Mouse (Mus musculus) cerebellum, adult 2 months (tissue): ENCODE data around the gene Pcp4l1. TPM values are rescaled to one million over a fixed set of nuclear protein-coding genes. Genes with fewer than 3 reads are reported as not detected.

ENCODE experiments used
- DNase-seq, 2 experiments: peaks; one replicate each; pipeline ENCODE4 v3.0.0; 2021
- H3K27ac ChIP-seq: fragments of 200-500 bp; 2 replicates; pipeline ENCODE4 v1.5.1; 2012; ENCODE audit warnings: low read length, control low read depth, inconsistent platforms; ENCODE audit not compliant: insufficient read depth
- H3K27me3 ChIP-seq: fragments of 200-500 bp; 2 replicates; pipeline ENCODE4 v1.6.1; 2012; ENCODE audit warnings: inconsistent platforms, mild to moderate bottlenecking, low read length, moderate library complexity; ENCODE audit not compliant: control insufficient read depth, insufficient read depth
- H3K4me1 ChIP-seq: fragments of 200-500 bp; 2 replicates; pipeline ENCODE4 v1.6.1; 2011; ENCODE audit warnings: low read length; ENCODE audit not compliant: control insufficient read depth, insufficient read depth
- H3K4me3 ChIP-seq: fragments of 200-500 bp; replicated peaks from 2 replicates; pipeline ENCODE3; 2011; ENCODE audit warnings: mild to moderate bottlenecking, low read depth, low read length, control low read depth; ENCODE audit not compliant: insufficient read depth
- CTCF ChIP-seq: fragments of 200-500 bp; IDR thresholded peaks from 2 replicates; pipeline ENCODE4 v1.5.1; 2011; ENCODE audit warnings: low read depth, mild to moderate bottlenecking, control low read depth, low read length, moderate library complexity, borderline replicate concordance; ENCODE audit not compliant: insufficient read depth
- POLR2A ChIP-seq: fragments of 200-500 bp; IDR thresholded peaks from 2 replicates; pipeline ENCODE4 v1.6.1; 2011; ENCODE audit warnings: low read length, control low read depth, borderline replicate concordance; ENCODE audit not compliant: insufficient read depth
- WGBS: fragments of 180-500 bp; shearing (Covaris S2); methylation state at CpG from one replicate; pipeline ENCODE4 v1.1.7; 2018; 5-methylcytosine and 5-hydroxymethylcytosine counted together
- polyA plus RNA-seq: library from polyadenylated mRNA; depleted of rRNA; stranded (reverse); fragments of >200 nt; gene quantifications from 2 replicates; pipeline ENCODE4 v1.2.3, GENCODE M21; 2012

The Pcp4l1 gene
- polyA plus RNA-seq, 1 experiment, result 252 TPM

DNA sequence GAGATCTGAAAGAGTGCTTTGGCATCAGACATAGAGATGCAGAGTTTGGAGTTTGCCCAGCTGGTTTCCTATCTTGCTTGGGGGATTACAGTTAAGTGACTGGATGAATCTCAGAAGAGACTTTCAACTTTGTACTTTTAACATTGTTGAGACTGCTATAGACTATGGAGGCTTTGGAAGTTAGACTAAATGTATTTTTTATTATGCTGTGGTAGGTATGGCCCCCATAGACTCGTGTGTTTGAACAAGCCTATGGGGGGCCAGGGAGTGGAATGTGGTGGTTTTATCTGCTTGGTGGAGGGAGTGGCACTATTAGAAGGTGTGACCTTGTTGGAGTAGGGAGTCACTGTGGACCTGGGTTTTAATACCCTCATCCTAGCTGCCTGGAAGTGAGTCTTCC lies 3.5 kb upstream of the Pcp4l1 start:
- no peak for DNase-seq
- Histone ChIP-seq H3K4me3 (no peak overlapping the region), H3K4me1 (no peaks in the 10 kb centered on the region), H3K27me3 (no peaks in the 10 kb centered on the region; the same call in 1 of the 2 replicates), H3K27ac (no peak overlapping the region)
- TF ChIP-seq CTCF (no peak), POLR2A (no peak)
- 48% methylated on average over 1 of the region's 1 CpGs for WGBS

DNA sequence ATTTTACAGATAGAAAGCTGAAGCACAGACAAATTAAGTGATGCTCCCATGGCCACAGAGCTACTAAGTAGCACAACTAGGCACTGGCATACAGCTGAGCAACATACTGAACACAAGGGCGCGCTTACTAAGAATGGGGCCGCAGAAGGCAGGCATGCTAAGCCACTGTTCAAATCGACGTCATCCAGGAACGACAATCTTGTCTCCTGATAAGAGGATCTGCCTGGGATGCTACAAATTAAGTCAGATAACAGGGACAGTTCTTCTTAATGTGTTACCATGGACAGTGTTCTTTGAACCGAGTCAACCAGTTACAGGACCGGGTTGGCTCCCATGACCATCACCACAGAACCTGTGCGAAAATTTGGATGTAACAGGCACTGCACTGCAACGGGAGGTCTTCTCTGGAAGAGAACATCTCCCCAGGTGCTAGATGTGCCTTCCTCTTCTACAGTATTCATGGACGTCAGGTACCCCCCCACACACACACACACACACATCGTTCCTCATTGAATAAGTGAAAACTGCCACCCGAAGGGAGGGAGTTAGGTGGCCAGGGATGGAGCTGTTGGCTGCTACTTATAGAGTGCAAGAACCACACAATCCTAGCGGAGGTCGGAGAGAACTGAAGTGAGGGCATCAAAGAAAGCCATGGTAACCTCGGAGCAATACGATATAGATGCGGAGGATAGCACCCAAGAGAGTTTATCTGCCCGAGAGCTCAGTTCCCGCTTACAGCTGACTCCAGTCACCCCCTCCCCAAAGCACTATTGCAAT lies 834 bp downstream of the Pcp4l1 start:
- DNase-seq, result no peak
- Histone ChIP-seq H3K27ac (no peak overlapping the region), H3K27me3 (no peaks in the 10 kb centered on the region; the same call in 1 of the 2 replicates), H3K4me1 (no peaks in the 10 kb centered on the region; the same call in 1 of the 2 replicates), H3K4me3 (peak overlapping the region; percentile 48)
- WGBS, result 21% methylated on average over 20 of the region's 20 CpGs
- TF ChIP-seq CTCF, result no peak
- TF ChIP-seq POLR2A, result no peak

GRCm38 (mm10) chr1:171193911-171194830 lies 1.9 kb downstream of the Pcp4l1 start:
- TF ChIP-seq CTCF (no peak), POLR2A (no peak)
- no peaks in the 10 kb centered on the region; the same call in 1 of the 2 replicates for H3K4me1 ChIP-seq
- no peak overlapping the region for H3K27ac ChIP-seq
- DNase-seq, result no peak
- no peaks in the 10 kb centered on the region; the same call in 1 of the 2 replicates for H3K27me3 ChIP-seq
- H3K4me3 ChIP-seq, result no peak overlapping the region
- WGBS, result 44% methylated on average over 11 of the region's 11 CpGs

- Histone ChIP-seq H3K4me3 (no peak overlapping the region), H3K4me1 (no peaks in the 10 kb centered on the region; the same call in 1 of the 2 replicates), H3K27ac (no peak overlapping the region), H3K27me3 (no peaks in the 10 kb centered on the region; the same call in 1 of the 2 replicates)
- 5% methylated on average over 18 of the region's 18 CpGs for WGBS
- no peak for DNase-seq
- no peak for TF ChIP-seq CTCF
- no peak for TF ChIP-seq POLR2A
Observed at GRCm38 (mm10) chr1:171193093-171193840, 2.8 kb downstream of the Pcp4l1 start.

- H3K27me3 ChIP-seq, result no peaks in the 10 kb centered on the region; the same call in 1 of the 2 replicates
- no peak overlapping the region for H3K27ac ChIP-seq
- DNase-seq, result no peak
- H3K4me1 ChIP-seq, result no peaks in the 10 kb centered on the region; the same call in 1 of the 2 replicates
- TF ChIP-seq CTCF (no peak), POLR2A (no peak)
- 63% methylated on average over 10 of the region's 10 CpGs for WGBS
- H3K4me3 ChIP-seq, result no peak overlapping the region
Observed at GRCm38 (mm10) chr1:171192283-171192682, 3.8 kb downstream of the Pcp4l1 start.

- H3K27ac ChIP-seq, result no peak overlapping the region
- no peak for DNase-seq
- no peak for TF ChIP-seq POLR2A
- TF ChIP-seq CTCF, result no peak
- no peaks in the 10 kb centered on the region; the same call in 1 of the 2 replicates for H3K4me1 ChIP-seq
- 94% methylated on average over 9 of the region's 9 CpGs for WGBS
- no peaks in the 10 kb centered on the region; the same call in 1 of the 2 replicates for H3K27me3 ChIP-seq
- H3K4me3 ChIP-seq, result no peak overlapping the region
Observed at GRCm38 (mm10) chr1:171190832-171191231, 5.2 kb downstream of the Pcp4l1 start.

- H3K27me3 ChIP-seq, result no peaks in the 10 kb centered on the region; the same call in 1 of the 2 replicates
- no peak overlapping the region for H3K4me3 ChIP-seq
- H3K4me1 ChIP-seq, result no peaks in the 10 kb centered on the region; the same call in 1 of the 2 replicates
- DNase-seq, result no peak
- TF ChIP-seq CTCF (no peak), POLR2A (no peak)
- no peak overlapping the region for H3K27ac ChIP-seq
- 38% methylated on average over 14 of the region's 14 CpGs for WGBS
Observed at GRCm38 (mm10) chr1:171189476-171190114, 6.5 kb downstream of the Pcp4l1 start.
